Mouse (Mus musculus): ENCODE measurements around the gene Fam43b.
"Not testable (repeated sequence)": the region's sequence is repeated elsewhere in the genome, so short reads cannot be mapped to it uniquely, and the experiment has no call there.

The Fam43b gene

GRCm38 (mm10) chr4:138395971-138396645 lies at the start of gene Fam43b:
Gene Fam43b, minus strand, starts transcription at chr4:138396528.
- no peak for DNase-seq (ENCODE audit: low spot score)

- DNase-seq (ENCODE audit: low spot score): no peak
These were observed 48.6 kb upstream of the Fam43b start for GRCm38 (mm10) chr4:138444941-138445340.

DNA sequence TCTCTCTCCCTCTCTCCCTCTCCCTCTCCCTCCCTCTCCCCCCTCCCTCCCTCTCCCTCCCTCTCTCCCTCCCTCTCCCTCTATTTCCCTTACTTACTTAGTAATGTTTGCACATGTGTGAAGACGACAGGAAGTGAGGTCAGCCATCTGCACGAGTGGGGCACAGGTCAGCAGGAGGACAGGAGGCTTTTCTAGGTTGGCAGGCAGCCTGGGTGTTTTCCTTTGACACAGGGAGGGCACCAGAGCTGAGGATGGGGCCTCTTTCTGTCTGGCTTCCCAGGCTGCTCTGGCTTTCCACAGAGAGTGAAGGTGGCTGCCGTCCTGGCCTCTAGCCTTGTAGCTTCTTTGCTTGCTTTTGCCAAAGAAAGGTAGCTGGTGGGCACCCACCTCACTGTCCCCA lies 43.7 kb upstream of the Fam43b start:
- no peak for DNase-seq (ENCODE audit: low spot score)

DNA sequence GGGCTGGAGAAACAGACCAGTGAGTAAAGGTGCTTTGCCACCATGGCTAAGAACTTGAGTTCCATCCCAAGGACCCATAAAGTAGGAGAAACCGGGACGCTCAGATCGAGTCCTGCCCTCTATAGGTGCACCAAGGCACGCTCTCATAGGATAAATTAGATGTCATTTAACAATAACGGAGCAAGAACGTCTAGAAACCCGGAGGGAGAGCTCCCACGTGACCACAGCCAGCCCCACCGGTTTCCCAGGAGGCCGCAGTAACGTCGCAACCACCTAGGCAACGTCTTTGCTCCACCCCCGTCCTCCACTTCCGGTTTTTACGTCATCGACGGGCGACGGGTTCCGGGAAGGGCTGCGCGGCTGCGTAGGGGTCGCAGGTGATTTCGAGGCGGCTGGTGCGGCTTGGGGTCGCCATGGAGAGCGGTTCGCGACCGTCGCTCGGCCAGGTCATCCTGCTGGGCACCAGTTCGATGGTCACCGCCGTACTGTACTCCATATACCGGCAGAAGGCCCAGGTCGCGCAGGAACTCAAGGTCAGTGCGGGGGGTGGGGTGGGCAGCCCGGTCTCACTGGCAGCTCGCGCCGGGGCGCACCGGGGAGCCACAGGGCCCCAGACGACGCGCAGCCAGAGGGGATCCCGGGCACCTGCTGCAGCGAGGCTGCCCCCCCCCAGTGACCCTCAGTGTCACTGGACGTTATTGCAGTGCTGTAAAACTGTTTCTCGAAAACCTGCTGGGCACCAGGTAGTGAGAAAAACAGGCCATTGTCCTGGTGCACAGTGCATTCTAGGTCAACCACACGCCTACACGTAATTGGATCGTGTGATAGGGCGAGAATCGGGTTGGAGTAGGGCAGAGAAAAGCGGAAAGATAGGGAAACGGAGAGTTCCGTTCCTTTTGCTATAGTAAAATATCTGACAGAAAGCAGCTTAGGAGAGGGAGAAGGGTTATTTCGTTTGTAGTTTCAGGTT lies 38.3 kb upstream of the Fam43b start, which contains the start of gene Mul1:
Gene Mul1 (plus strand): TSS at position 325 of the 970 bp plus-strand sequence.
- DNase-seq (ENCODE audit: low spot score): peak; percentile 89

DNA sequence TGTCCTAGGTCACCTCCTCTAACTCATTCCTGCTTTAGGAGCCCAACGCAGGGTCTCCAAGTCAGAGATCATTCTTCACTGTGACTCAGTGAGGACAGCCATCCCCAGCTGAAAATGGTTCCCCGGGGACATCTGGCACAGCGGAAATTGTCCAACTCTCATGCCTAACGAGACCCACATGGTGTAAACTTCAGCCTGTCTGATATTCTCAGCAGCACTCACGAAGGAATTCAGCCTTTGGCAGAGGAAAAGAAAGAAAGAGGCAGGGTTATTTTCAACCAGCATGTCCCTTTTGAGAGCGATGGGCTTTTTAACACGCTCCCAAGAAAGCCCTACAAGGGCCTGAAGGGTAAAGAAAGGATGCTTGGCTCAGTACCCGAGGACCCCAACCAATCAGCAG lies 35.0 kb upstream of the Fam43b start:
- no peak for DNase-seq (ENCODE audit: low spot score)

DNA sequence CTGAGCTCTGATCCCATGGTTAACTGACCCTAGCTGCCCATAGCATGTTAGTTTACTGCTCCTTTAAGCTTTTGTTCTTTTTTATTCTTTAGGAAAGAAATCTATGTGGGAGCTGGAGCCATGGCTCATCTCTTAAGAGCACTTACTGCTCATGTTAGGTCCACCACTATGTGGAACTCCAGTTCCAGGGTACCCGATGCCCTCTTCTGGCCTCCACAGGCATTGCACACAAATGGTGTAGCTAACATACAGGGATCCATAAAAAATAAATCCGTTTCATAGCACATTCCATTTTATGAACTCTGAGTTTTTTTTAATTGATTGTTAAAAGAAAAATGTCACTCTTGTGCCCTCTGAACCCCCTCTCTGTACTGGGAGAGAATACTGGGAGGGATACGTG lies 33.5 kb upstream of the Fam43b start:
- no peak for DNase-seq (ENCODE audit: low spot score)

GRCm38 (mm10) chr4:138426778-138427705 lies 30.7 kb upstream of the Fam43b start:
- DNase-seq (ENCODE audit: low spot score): peak; percentile 42

- DNase-seq (ENCODE audit: low spot score): not testable (repeated sequence)
These were observed 29.3 kb upstream of the Fam43b start for GRCm38 (mm10) chr4:138425604-138426003.

DNA sequence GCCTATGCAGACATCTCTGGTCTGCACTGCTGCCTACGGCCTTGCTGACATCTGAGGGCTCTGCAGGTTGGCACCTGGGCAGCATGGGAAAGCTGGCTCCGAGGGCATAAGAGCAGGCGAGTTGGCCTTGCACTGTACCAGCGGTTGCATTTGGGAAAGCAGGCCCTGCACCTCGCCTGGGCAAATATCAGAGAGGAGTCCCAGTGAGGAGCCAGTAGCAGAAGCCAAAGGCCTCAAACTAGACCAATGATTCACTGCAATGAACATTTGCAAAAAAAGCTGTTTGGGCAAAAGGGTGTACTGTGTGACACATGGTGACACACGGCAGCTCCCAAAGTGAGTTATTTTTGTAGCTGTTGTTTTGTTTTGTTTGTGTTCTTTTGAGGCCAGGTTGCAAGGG lies 28.7 kb upstream of the Fam43b start:
- DNase-seq (ENCODE audit: low spot score): no peak

DNA sequence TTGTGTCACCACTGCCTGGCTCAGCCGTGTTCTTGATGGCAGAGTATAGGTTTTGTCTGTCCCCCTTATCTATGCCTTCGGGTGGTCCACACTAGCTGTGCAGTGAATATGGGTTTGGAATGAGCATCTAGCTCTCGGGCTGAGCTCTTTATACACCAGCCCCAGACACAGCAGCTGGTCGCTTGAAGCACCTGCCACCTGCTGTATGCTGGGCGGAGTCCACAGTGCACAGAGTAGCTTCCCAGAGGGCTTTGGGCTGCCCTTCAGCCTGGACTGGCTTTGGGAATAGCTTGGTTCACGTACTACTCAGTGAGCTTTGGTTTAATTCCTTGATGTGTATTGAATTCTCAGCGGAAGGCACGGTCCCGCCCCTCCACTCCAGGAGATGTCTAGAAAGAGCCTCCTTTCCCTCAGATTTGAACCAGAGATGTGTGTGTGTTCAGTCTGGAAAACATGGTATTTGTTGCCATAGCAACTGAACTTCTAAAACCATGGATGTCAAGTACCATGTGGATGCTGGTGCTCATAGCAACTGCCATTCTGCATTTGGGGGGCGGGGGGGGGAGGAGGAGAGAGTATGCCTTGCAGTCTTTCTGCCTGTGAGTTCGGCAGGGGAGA lies 22.1 kb upstream of the Fam43b start:
- no peak for DNase-seq (ENCODE audit: low spot score)

- no peak for DNase-seq (ENCODE audit: low spot score)
These were observed 21.6 kb upstream of the Fam43b start for GRCm38 (mm10) chr4:138417882-138418281.

- no peak for DNase-seq (ENCODE audit: low spot score)
These were observed 20.1 kb upstream of the Fam43b start for GRCm38 (mm10) chr4:138416414-138416813.

- no peak for DNase-seq (ENCODE audit: low spot score)
These were observed 19.7 kb upstream of the Fam43b start for GRCm38 (mm10) chr4:138415991-138416390.

DNA sequence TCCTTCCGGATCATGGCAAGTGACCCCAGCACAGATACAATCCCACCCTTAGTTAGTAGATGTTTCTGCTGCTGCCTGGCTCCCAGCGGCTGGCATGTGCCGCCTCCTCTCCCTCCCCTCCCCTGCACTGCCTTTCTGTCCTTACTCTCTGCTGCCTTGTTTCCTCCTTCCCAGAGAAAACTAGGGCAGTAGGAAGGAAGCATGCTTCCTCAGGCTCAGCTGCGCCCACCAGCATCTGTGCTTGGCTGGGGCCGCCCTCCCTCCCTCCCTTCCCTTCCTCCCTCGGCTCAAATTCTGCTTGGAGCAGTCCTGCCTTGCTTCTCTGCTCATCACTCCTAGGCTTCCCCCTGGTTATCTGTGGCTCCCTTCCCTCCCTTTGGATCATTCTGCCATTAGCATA lies 18.4 kb upstream of the Fam43b start:
- no peak for DNase-seq (ENCODE audit: low spot score)

GRCm38 (mm10) chr4:138411504-138412121 lies 15.3 kb upstream of the Fam43b start:
- no peak for DNase-seq (ENCODE audit: low spot score)

DNA sequence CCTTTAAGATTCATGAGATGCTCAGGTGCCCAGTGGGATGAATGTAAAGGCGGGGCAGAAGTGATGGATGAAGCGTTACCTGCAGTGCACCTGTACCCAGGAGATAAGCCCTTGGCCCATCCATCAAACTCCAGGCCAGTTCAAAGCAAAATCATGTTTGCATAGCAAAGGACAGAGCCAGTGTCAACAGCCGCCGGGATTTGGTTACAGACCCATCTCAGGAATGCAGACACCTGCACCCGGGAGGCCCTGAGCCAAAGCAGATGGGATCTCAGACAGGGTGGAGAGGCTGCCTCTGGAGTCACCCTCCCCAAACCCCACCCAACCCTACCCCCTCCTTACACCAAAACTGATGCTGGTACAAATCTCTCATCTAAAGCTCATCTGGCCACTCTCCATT lies 14.7 kb upstream of the Fam43b start:
- no peak for DNase-seq (ENCODE audit: low spot score)

GRCm38 (mm10) chr4:138407479-138408194 lies 11.3 kb upstream of the Fam43b start:
- DNase-seq (ENCODE audit: low spot score): no peak

DNA sequence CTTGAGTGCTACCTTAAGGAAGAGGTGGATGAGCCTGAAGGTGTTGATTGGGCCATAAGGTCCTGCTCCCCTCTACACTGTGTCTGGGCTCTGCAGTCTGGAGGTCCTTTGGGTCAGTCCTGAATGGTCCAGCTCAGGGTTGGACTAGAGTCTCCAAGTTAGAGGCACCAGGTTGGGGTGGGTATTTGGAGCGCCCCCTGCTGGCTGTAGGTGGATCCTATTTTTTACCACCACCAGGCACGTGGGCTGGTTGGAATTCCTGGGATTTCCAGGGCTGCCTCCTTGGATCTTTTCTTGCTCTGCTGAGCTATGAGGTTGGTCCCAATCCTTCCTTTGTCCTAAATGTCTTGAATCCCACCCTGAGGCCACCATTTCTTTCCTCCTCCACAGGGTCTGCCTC lies 8.5 kb upstream of the Fam43b start:
- peak; percentile 21 for DNase-seq (ENCODE audit: low spot score)

GRCm38 (mm10) chr4:138396711-138397110 lies 383 bp upstream of the Fam43b start:
- DNase-seq (ENCODE audit: low spot score): no peak

Measured in spleen, adult 12 weeks (tissue).